Mouse (Mus musculus): ENCODE results near the gene Hal. TPM values are rescaled to one million over a fixed set of nuclear protein-coding genes. Genes with fewer than 3 reads are reported as not detected.

The Hal gene
- polyA plus RNA-seq, 1 experiment from 2014 or later = not detected

DNA sequence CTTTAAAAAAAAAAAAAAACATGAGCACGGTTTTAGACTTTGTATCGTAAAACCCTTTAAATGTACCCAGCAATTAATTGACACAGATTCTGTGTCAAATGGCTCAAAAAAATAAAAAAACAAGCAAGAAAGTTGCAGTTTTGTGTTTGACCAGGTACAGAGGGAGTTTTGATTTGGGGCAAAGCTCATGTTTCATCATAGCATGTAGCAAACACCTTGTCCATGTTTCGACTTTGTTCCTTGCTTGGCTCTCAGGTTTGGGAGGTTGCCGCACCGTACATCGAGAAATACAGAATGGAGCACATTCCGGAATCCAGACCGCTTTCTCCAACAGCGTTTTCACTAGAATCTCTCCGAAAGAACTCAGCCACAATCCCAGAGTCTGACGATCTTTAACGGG, 27.4 kb downstream of the Hal start:
- Histone ChIP-seq H3K4me2 (no peak overlapping the region), H3K9me3 (replicated peaks) (no peaks in the 10 kb centered on the region), H3K27me3 (replicated peaks) (no peaks in the 10 kb centered on the region), H3K36me3 (no peaks in the 10 kb centered on the region), H3K4me1 (replicated peaks) (no peaks in the 10 kb centered on the region), H3K9ac (no peak overlapping the region), H3K27ac (ENCODE audit: poor library complexity, severe bottlenecking) (no peak overlapping the region), H3K4me3 (no peak overlapping the region)
- 87% methylated on average over 12 of the region's 12 CpGs for WGBS
- no peak for ATAC-seq (ENCODE audit: insufficient number of reproducible peaks, low FRiP score)

DNA sequence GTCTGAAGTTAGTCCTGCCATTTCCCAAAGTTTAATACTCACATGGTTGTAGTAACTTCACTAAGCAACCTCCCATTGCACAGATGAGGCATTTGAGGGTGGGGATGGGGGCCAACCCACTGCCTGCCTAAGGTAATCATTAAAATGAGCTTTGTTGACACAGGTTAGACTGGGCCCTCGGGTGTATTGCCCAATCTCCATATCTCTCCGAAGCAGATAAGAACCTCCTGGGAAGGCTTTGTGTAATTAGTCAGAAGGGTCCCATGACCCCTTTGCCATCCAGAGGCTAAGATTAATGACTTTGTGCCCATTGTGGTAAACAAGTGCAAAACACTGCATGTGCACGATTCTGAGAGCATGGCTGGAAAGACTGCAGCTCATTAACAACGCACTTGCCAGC, 29.2 kb downstream of the Hal start:
- Histone ChIP-seq H3K9ac (no peak overlapping the region), H3K36me3 (no peaks in the 10 kb centered on the region), H3K27ac (ENCODE audit: poor library complexity, severe bottlenecking) (no peak overlapping the region), H3K27me3 (replicated peaks) (no peaks in the 10 kb centered on the region), H3K4me2 (no peak overlapping the region), H3K9me3 (replicated peaks) (no peaks in the 10 kb centered on the region), H3K4me3 (no peak overlapping the region), H3K4me1 (replicated peaks) (no peaks in the 10 kb centered on the region)
- WGBS = 45% methylated on average over 4 of the region's 4 CpGs
- ATAC-seq (ENCODE audit: insufficient number of reproducible peaks, low FRiP score) = no peak

DNA sequence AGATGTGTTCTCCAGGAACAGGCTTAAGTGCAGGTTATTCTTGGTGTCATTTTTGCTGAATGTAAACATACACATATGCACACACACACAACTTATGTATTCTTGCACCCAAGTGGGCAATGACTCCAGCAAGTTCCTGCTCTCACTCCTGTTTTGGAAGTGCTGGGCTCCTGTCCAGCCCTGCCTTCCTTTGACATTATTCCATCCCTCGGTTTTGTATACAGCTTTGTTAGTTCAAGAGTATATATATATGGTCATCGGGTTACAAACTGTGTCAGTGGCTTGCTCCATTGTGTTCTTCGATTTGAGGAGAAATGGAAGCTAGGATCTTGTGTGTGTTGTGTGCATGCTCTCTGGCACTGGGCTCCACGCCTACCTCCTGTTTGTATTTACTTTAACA, 29.6 kb downstream of the Hal start:
- H3K9ac ChIP-seq = no peak overlapping the region
- H3K4me2 ChIP-seq = no peak overlapping the region
- no peak for ATAC-seq (ENCODE audit: insufficient number of reproducible peaks, low FRiP score)
- H3K36me3 ChIP-seq = no peaks in the 10 kb centered on the region
- no peaks in the 10 kb centered on the region for H3K9me3 ChIP-seq (replicated peaks)
- H3K4me1 ChIP-seq (replicated peaks) = no peaks in the 10 kb centered on the region
- WGBS = 87% methylated on average over 4 of the region's 4 CpGs
- no peaks in the 10 kb centered on the region for H3K27me3 ChIP-seq (replicated peaks)
- H3K27ac ChIP-seq (ENCODE audit: poor library complexity, severe bottlenecking) = no peak overlapping the region
- H3K4me3 ChIP-seq = no peak overlapping the region

DNA sequence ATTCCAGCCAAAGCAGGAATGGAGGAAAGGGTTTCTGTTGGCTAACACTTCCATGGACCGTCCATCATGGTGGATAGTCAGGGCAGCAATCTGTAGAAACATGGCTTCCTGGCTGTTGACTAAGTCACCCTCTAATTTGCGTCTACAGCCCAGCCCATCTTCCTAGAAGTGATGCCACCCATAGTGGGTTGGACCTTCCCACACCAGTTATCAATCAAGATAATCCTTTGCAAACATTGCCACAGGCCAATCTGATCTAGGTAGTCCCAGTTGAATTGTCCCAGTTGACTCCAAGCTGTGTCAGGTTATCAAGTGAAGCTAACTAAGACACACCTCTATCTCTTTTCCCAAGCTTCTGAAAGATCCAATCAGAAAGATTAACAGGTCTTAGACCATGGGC, 30.1 kb downstream of the Hal start:
- 78% methylated on average over 2 of the region's 2 CpGs for WGBS
- no peaks in the 10 kb centered on the region for H3K9me3 ChIP-seq (replicated peaks)

DNA sequence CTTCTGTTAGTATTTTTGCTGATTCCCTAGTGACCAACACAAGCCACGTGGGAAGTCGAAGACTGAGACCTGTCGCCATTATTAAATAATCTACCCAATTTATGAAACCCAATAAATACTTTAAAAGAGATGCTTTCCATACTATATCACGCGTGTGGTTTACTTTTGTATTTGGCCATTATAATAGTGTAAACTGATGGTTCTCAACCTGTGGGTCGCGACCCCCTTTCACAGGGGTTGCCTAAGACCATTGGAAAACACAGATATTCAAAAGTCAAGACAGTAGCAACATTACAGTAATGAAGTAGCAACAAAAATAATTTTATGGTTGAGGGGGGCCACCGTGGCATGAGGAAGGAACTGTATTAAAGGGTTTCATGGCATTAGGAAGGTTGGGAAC, 30.6 kb downstream of the Hal start:
- no peak overlapping the region for H3K4me2 ChIP-seq
- no peaks in the 10 kb centered on the region for H3K4me1 ChIP-seq (replicated peaks)
- no peak overlapping the region for H3K27ac ChIP-seq (ENCODE audit: poor library complexity, severe bottlenecking)
- no peaks in the 10 kb centered on the region for H3K9me3 ChIP-seq (replicated peaks)
- no peaks in the 10 kb centered on the region for H3K36me3 ChIP-seq
- ATAC-seq (ENCODE audit: insufficient number of reproducible peaks, low FRiP score) = no peak
- no peak overlapping the region for H3K9ac ChIP-seq
- H3K27me3 ChIP-seq (replicated peaks) = no peaks in the 10 kb centered on the region
- WGBS = 84% methylated on average over 8 of the region's 8 CpGs
- H3K4me3 ChIP-seq = no peak overlapping the region

More for the DNA sequence above, 30.1 kb downstream of the Hal start:
- no peaks in the 10 kb centered on the region for H3K27me3 ChIP-seq (replicated peaks)
- no peaks in the 10 kb centered on the region for H3K36me3 ChIP-seq
- no peak for ATAC-seq (ENCODE audit: insufficient number of reproducible peaks, low FRiP score)
- no peak overlapping the region for H3K4me2 ChIP-seq
- H3K4me1 ChIP-seq (replicated peaks) = no peaks in the 10 kb centered on the region
- no peak overlapping the region for H3K27ac ChIP-seq (ENCODE audit: poor library complexity, severe bottlenecking)
- no peak overlapping the region for H3K4me3 ChIP-seq
- no peak overlapping the region for H3K9ac ChIP-seq

DNA sequence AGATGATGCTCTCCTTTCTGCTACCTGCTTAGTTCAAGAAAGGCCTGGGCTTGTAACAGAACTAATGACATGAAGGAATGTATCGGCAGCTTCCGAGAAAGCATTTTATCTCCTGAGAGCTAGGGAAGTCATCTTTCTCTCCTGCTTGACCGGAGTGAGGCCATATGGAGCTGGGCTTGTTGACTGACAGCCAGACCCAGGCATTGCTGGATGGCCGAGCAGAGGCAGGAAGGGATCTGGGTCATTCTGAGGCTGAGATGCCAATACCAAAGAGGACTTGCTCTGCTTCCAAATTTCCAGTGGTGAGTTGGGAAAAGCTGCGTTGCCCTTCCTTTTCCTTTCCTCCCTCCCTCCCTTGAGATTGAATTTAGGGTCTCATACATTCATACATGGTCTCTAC, 31.2 kb downstream of the Hal start:
- Histone ChIP-seq H3K4me3 (no peak overlapping the region), H3K27me3 (replicated peaks) (no peaks in the 10 kb centered on the region), H3K36me3 (no peaks in the 10 kb centered on the region), H3K9me3 (replicated peaks) (no peaks in the 10 kb centered on the region), H3K4me2 (no peak overlapping the region), H3K27ac (ENCODE audit: poor library complexity, severe bottlenecking) (no peak overlapping the region), H3K4me1 (replicated peaks) (no peaks in the 10 kb centered on the region), H3K9ac (no peak overlapping the region)
- no peak for ATAC-seq (ENCODE audit: insufficient number of reproducible peaks, low FRiP score)
- WGBS = 54% methylated on average over 5 of the region's 5 CpGs

DNA sequence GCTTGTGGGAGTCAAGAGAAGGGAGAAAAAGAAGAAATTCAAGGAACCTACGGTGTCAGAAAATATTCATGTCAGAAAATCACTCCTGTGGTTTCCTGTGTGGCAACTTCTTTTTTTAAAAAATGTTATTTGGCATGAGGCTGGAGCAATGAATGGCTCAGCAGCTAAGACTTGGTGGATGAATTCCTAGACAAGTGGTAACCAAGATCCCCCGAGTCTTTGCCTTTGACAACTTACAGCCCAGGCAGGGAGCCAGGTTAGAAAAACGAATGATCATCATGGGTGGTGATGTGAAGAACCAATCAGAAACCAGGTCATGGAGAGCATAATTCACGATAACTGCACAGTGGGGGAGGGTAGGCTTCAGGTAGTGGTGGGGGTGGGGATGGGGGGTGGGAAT, 32.4 kb downstream of the Hal start:
- 50% methylated on average over 4 of the region's 4 CpGs for WGBS
- no peak for ATAC-seq (ENCODE audit: insufficient number of reproducible peaks, low FRiP score)
- Histone ChIP-seq H3K4me1 (replicated peaks) (no peaks in the 10 kb centered on the region), H3K36me3 (no peaks in the 10 kb centered on the region), H3K4me2 (no peak overlapping the region), H3K9ac (no peak overlapping the region), H3K4me3 (no peak overlapping the region), H3K27ac (ENCODE audit: poor library complexity, severe bottlenecking) (no peak overlapping the region), H3K9me3 (replicated peaks) (no peaks in the 10 kb centered on the region), H3K27me3 (replicated peaks) (no peaks in the 10 kb centered on the region)

DNA sequence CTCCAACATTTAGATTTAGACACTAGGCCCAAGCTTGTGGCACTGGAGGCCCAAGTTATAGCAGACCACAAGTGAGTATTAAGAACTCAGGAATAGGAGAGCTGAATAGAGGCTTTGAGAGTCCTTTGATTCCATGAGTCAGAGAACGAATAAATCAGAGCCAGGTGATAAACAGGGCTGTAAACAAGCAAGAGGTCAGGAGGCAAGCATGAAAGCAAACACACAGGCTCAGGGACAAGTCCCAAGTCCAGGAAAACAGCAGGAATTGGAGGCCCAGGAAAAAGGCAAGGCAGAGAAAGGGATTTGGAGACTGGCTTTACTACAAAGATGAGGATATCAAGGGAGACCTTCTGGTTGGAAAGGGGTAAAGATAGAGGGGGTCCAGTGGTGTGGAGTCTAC, 36.8 kb downstream of the Hal start:
- no peak for ATAC-seq (ENCODE audit: insufficient number of reproducible peaks, low FRiP score)
- peaks cover 6% of the 10 kb centered on the region; the same call in 1 of the 2 replicates for H3K9me3 ChIP-seq (replicated peaks)
- WGBS = 85% methylated on average over 1 of the region's 1 CpGs

DNA sequence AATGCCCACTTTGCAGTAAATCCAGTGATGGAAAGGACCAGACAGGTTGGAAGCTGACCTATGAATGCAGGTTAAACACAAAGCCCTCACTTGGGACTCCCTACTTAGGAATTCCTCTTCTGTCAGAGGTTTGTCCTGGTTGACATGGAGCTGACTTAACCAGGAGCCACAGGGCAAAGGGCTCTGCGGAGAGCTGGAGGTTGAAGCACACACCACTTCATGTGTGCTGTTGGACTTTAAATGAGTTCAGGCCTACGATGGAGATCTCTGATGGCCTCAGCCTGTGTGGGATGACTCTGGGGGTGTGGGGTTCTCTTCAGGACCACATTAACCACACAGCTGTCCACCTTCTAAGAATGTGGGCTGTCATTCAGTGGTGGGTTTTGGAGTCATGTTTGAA, 49.7 kb downstream of the Hal start:
- no peak overlapping the region for H3K27ac ChIP-seq (ENCODE audit: poor library complexity, severe bottlenecking)
- no peak overlapping the region for H3K4me3 ChIP-seq
- H3K36me3 ChIP-seq = no peaks in the 10 kb centered on the region
- no peaks in the 10 kb centered on the region for H3K9me3 ChIP-seq (replicated peaks)
- no peak for ATAC-seq (ENCODE audit: insufficient number of reproducible peaks, low FRiP score)
- H3K27me3 ChIP-seq (replicated peaks) = peaks cover 38% of the 10 kb centered on the region
- no peak overlapping the region for H3K4me2 ChIP-seq
- WGBS = 82% methylated on average over 2 of the region's 2 CpGs
- H3K4me1 ChIP-seq (replicated peaks) = peaks cover 20% of the 10 kb centered on the region
- H3K9ac ChIP-seq = no peak overlapping the region

More for the DNA sequence above, 36.8 kb downstream of the Hal start:
- H3K4me1 ChIP-seq (replicated peaks) = no peaks in the 10 kb centered on the region
- no peak overlapping the region for H3K27ac ChIP-seq (ENCODE audit: poor library complexity, severe bottlenecking)
- no peaks in the 10 kb centered on the region for H3K27me3 ChIP-seq (replicated peaks)
- H3K4me2 ChIP-seq = no peak overlapping the region
- H3K9ac ChIP-seq = no peak overlapping the region
- H3K36me3 ChIP-seq = no peaks in the 10 kb centered on the region
- H3K4me3 ChIP-seq = no peak overlapping the region

DNA sequence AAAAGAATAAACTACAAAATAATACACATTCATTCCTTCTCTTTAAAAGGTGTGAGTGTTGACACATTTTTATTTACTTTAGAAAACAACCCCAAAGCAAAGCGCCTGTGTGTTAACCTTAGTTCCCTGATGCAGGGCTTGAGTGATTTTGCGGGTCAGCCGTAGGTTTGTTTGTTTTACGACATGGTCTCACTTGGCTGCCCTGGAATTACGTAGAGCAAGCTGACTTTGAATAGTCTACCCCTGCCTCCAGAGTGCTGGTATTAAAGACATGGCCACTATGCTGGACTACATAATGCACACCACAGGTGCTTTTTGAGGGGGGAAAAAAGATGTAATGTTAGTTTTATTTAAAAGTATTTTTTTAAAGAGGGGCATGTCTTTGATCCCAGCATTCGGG, 50.2 kb downstream of the Hal start:
- H3K9ac ChIP-seq = no peak overlapping the region
- H3K4me3 ChIP-seq = no peak overlapping the region
- 74% methylated on average over 6 of the region's 6 CpGs for WGBS
- ATAC-seq (ENCODE audit: insufficient number of reproducible peaks, low FRiP score) = no peak
- H3K4me1 ChIP-seq (replicated peaks) = peaks cover 20% of the 10 kb centered on the region
- H3K27ac ChIP-seq (ENCODE audit: poor library complexity, severe bottlenecking) = no peak overlapping the region
- H3K27me3 ChIP-seq (replicated peaks) = peaks cover 38% of the 10 kb centered on the region
- H3K9me3 ChIP-seq (replicated peaks) = no peaks in the 10 kb centered on the region
- no peaks in the 10 kb centered on the region for H3K36me3 ChIP-seq
- no peak overlapping the region for H3K4me2 ChIP-seq

DNA sequence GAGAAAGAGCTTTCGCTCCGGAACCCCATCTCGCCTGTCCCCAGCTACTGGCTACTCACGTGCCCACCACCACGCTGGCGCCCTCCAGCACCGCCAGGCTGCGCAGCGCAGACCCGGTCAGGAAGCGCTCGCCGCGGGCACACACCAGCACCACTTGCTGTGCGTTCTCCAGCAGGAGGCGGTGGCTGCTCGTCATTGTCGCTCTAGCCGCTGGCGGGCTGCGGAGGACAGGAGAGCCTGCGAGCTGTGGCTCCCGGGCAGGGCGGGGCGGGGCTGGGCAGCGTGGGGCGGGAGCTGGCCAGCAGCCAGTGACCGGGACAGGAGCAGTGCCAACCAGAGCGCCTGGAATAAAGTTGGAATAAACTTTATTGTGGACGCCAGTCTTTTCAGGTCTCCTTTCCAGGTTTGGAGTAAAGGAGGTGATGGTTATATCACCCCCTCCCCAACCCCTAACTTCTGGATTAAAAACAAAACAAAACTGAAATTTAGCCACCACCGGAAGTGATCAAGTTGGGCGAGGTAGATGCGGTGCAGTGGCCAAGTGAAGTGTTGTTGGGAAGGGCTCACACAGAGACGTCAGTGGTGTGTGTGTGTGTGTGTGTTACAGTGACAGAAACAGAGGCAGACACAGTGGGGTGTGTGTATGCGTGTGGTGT, 51.3 kb downstream of the Hal start, which contains the start of gene Amdhd1:
Gene Amdhd1 (minus strand): TSS at position 259 of the 656 bp plus-strand sequence.
- 2% methylated on average over 35 of the region's 35 CpGs for WGBS
- H3K27me3 ChIP-seq (replicated peaks) = peaks cover 28% of the 10 kb centered on the region
- H3K4me2 ChIP-seq = peak within 1 kb of the TSS; percentile 79
- peak; percentile 92 for ATAC-seq (ENCODE audit: insufficient number of reproducible peaks, low FRiP score)
- peaks cover 17% of the 10 kb centered on the region for H3K4me1 ChIP-seq (replicated peaks)
- H3K27ac ChIP-seq (ENCODE audit: poor library complexity, severe bottlenecking) = peak within 1 kb of the TSS; percentile 8; the same call in 1 of the 2 replicates
- H3K36me3 ChIP-seq = no peaks in the 10 kb centered on the region
- no peaks in the 10 kb centered on the region for H3K9me3 ChIP-seq (replicated peaks)
- H3K4me3 ChIP-seq = peak within 1 kb of the TSS; percentile 45
- peak within 1 kb of the TSS; percentile 62 for H3K9ac ChIP-seq

All from heart, embryonic 12.5 days (tissue).